Mouse (Mus musculus): Measurements from ENCODE around the gene Aff1.

Aff1 gene

DNA sequence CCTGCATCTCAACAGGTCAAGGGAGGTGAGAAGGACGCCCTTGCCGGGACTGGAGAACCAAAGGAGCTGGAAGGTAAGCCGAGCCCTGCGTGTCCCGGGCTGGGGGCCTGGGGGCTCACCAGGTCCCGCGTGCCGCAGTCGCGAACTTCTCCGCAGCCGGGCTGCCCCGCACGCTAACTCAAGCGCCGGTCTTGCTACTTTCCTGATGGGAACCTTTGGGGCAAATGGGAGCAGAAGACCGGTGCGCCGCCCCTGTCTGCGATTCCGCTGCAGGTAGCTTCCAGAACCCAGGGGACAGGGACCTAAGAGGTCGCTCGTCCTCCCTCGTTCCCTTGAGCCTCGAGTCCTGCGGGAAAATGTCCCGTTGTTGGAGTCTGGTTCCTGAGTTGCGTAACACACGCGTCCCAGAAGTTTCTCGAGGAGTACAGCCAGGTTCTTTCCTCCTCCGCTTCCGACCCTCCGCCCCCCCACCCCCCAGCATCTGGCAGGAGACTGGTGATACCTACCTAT is 412 bp downstream of the Aff1 start:
- no peak for DNase-seq (ENCODE audit: low read depth in 2 of 2, low spot score in 2 of 2)

DNA sequence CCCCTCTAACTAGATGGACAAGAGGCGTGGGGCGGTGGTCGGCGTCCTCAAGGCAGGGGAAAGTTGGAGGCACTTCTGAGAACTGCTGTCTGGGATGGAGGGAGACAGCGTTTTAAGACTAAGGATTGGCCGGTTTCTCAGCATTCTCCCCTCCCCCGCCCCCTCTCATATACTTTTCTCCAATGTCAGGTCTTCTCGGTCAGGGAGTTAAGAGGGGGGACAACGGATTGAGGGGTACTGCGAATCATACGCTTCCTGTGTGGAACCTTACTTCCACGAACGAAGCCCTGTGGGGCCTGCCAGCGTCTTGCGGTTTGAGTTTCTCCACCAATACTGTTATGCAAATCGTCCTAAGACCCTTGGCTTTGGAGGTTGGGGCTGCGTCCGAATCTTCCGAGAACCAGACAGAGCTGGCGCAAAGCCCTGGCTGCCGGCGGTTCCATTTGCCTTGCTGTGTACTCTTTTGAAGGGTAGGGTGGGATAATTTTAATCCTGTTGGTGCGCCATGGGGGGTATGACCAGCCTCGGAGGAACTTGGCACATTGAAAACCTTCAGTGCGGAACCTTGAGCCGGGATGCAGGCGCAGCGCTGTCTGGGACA is 967 bp downstream of the Aff1 start:
- DNase-seq (ENCODE audit: low read depth in 2 of 2, low spot score in 2 of 2), result no peak

DNA sequence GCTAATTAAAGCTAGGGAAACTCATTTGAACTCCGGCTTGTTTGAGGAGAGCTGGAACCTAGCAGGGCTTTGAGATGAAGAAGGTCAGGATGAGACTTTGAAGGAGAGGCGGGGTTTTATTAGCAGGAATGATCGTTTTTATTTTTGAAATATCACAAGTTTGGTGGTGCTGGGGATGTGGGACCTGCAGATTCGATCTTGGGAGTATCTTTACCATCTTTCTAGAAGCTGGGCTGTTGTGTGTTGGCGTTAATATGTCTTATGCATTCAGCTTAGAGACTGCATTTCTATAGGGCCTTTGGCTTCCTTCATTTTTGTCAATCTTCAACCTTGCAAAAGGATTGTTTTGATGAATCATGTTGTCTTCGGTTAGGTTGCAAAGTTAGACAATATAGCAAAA is 1.9 kb downstream of the Aff1 start:
- no peak for DNase-seq (ENCODE audit: low read depth in 2 of 2, low spot score in 2 of 2)

DNA sequence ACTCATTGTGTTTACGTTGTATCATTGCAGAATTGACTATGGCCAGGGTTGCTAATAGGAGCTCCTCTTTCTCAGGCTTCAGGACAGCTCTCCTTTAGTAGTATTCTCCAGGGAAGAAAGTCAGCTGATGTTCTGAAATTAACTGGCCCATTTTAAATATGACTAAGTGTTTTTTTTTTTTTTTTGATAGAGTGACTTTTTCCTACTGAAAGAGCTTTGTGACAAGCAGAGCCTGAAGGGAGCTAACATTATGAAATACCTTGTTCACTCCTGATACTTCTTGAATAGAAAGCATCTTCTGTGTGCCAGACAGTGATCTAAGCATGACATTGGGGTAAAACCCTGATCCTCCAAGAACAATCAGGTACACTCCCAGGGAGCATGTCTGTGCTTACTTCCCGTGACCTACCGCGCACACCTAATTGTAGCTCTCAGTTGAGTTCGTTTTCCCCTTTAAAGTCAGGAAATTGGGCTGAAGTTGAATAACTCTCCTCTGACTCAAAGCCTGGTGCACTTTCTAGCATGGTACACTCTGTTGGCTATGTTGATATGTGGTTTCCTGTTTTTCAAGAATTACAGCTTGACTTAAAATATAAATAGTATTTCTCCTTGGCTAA is 5.8 kb downstream of the Aff1 start:
- DNase-seq (ENCODE audit: low read depth in 2 of 2, low spot score in 2 of 2), result peak in 1 of 2 experiments; percentile 19

DNA sequence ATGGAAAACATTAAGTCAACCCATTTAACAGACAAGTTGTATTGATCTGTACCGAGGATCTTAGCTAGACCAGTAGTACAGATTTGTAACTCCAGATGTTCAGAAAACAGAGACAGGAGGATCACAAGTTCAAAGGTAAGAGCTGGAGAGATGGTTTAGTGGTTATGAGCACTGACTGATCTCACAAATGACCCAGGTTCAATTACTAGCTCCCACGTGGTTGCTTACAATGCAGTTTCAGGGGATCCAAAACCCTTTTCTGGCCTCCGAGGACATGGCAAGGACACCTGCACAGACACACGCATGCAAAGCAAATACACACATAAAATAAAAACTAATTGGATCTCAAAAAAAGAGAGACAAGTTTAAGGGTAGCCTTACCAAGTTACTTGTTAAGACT is 6.4 kb downstream of the Aff1 start:
- no peak for DNase-seq (ENCODE audit: low read depth in 2 of 2, low spot score in 2 of 2)

DNA sequence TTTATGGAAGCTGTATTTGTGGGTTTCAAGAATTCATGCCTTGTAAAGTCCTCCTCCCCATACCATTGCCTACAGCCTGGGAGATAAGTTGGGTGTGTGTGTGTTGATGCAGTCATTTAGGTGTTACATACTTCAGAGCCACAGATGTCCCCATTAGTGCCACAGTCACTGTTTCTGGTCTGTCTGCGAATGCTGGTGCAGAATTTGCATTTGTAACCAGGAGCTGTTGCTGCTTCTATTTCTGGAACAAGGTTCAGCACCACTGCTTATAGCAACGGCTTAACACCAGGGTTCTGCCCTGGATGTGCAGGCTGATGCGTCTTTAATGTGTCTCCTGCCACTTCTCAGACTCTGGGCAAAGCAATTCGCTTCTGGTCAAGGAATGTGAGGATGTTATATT is 7.4 kb downstream of the Aff1 start:
- DNase-seq (ENCODE audit: low read depth in 2 of 2, low spot score in 2 of 2), result no peak

DNA sequence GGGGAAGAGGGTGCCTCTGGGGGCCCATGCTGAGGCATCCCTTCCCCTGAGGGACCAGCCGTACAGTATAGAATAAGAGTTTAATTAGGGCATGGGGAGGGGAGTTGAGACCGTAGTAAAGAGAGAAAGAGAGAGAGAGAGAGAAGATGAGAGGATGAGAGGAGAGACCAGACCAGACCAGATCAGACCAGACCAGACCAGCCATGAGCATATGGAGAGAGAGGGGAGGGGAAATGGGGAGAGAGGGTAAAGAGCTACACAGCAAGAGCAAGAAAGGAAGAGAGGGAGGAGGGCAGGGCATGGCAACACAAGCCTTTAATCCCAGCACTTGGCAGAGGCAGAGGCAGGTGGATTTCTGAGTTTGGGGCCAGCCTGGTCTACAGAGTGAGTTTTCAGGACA is 8.5 kb downstream of the Aff1 start:
- no peak for DNase-seq (ENCODE audit: low read depth in 2 of 2, low spot score in 2 of 2)

DNA sequence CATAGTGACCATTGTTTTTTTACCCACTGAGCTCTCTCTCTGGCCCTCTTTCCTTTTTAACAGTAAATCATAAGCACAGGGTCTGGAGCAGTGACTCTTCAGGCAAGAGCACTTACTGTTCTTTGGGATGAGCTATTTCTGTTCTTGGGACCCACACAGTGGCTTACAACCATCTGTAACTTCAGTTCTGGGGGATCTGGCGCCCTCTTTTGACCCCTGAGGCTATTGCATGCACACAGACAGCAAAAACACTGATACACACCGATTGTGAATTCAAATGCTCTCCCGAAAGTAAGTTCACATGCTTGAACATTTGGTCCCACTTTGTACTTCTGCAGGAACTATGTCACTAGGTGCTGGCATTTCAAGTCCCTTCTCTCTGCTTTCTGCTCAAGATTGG is 9.3 kb downstream of the Aff1 start:
- no peak for DNase-seq (ENCODE audit: low read depth in 2 of 2, low spot score in 2 of 2)

DNA sequence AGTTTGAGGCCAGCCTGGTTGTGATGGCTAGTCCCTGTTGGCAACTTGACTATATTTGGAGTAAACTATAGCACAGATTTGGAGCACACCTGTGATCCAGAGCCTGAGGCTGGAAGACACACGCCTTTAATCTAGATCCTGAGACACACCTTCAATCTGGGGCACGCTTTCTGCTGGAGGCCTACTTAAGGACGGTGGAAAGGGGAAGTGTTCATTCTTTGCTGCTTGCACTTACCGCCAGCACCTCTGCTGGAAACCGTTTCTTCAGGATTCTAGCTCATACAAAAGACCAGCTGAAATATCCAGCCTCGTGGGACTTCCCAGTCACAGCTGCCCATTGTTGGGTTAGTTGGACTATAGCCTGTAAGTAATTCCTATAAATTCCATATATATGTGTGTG is 10.4 kb downstream of the Aff1 start:
- DNase-seq (ENCODE audit: low read depth in 2 of 2, low spot score in 2 of 2), result no peak

DNA sequence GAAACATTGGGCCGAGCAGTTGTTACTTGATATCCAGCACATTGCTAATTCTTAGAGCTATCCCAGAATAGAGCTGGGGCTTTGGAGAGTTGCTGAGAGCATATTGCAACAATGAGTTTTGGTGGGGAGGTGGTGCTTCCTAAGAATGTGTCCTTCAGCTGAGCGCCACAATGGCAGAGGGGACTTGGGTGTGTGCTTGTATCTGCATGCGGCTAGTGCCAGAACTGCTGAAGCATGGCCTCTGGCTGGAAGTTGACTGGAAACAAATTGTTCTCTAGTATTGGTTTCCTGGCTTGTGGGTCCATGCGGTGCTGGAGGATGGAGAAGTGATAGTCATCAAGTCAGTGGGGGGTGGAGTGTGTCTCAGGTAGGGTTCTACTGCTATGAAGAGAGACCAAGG is 13.2 kb downstream of the Aff1 start:
- no peak for DNase-seq (ENCODE audit: low read depth in 2 of 2, low spot score in 2 of 2)

DNA sequence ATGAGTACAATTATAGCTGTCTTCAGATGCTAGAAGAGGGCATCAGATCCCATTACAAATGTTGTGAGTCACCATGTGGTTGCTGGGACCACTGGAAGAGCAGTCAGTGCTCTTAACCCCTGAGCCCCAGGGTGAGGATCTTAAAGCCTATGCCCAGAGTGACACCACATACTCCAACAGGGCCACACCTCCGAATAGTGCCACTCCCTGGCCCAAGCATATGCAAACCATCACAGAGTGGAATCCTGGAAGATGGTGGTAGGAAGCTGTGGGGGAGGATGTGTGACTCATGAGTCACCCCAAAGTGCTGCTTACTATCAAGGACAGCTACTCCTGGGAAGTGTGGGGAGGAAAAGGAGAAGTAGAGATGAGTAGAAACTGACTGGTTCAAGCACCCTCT is 13.7 kb downstream of the Aff1 start:
- no peak for DNase-seq (ENCODE audit: low read depth in 2 of 2, low spot score in 2 of 2)

DNA sequence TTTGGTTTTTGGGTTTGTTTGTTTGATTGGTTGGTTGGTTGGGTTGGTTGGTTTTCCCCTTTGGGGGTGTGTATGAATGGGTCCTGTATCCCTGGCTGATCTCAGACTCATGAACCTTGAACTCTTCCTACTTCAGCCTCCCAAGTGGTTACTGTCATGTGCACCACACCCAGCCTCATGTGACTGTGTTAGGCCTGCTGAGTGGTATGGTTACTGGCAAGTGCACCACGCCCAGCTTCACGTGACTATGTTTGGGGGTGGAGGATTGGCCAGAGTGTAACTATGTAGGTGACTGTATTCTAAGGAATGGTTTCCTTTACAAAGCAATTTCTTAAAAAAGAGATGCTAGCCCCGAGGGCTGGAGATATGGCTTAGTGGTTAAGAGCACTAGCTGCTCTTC is 16.9 kb downstream of the Aff1 start:
- no peak for DNase-seq (ENCODE audit: low read depth in 2 of 2, low spot score in 2 of 2)

DNA sequence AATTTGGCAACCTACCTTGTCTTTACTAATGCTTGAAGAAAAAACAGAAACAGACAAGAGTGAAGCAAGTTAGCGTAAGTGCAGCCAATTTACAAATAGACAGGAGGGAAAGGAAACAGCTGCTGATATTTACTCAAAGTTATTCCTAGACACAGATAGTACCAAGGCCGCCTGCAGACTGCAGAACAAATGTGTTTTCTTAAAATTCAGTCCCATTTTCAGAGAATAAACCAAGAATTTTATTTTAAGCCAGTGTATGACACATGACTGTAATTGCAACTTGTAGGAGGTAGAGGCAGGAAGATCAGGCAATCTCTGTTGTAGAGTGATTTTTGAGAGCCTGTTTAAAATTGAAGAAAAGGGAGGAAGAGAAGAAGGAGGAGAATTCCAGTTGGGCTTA is 19.7 kb downstream of the Aff1 start:
- DNase-seq (ENCODE audit: low read depth in 2 of 2, low spot score in 2 of 2), result no peak

DNA sequence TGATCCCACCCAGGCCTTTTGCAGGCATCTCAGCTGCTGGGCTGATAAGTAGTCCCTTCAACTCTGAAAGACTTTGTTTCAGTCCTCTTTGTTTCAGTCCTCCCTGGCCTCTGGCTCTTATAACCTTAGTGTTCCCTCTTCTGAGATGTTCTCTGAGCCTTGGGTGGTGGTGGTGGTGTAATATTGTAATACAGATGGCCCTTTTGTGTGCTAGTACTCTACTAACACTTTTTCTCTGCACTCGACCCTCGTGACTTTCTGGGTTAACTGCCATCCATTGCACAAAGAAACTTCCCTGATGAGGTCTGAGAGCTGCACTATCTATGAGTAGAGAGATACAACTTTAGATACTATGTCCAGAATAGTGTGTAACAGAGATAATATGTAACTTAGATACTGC is 21.2 kb downstream of the Aff1 start:
- DNase-seq (ENCODE audit: low read depth in 2 of 2, low spot score in 2 of 2), result no peak

DNA sequence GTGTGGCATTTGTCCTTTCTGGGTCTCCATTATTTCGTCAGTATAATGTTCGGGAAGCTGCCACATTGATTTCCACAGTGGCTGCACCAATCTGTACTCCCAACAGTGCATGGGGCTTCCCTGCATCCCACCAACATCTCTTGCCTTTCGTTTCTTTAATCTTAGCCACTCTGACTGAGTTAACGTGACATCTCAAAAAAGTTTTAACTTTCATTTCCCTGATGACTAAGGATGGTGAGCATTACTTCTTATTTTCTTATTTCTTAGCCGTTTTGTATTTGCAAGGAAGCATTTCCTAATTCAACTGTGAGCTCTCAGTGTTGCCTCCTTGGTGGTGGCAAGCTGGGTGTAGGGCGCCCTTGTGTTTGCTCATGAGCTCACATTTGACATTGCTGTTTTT is 22.8 kb downstream of the Aff1 start:
- DNase-seq (ENCODE audit: low read depth in 2 of 2, low spot score in 2 of 2), result no peak

DNA sequence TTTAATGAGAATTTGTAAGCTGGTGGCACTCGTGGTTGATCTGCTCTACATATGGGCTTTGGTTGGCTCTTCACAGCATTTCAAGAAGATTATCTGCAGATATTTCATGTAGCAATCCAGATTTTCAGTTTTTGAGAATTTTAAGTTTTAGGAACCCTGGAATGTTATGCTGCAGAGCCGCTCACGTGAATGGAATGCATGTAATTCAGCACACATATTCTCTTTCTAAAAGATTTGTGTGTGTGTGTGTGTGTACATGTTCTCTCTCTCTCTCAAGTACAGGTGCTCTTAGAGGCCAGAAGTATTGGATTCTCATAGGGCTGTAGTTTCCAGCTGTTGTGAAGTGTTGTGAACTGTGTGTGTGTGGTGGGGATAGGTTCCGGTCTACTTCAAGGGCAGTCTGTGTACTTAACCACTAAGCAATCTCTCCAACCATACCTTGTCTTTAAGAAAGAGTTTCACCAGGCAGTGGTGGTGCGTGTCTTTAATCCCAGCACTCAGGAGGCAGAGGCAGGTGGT is 24.7 kb downstream of the Aff1 start:
- DNase-seq (ENCODE audit: low read depth in 2 of 2, low spot score in 2 of 2), result no peak

DNA sequence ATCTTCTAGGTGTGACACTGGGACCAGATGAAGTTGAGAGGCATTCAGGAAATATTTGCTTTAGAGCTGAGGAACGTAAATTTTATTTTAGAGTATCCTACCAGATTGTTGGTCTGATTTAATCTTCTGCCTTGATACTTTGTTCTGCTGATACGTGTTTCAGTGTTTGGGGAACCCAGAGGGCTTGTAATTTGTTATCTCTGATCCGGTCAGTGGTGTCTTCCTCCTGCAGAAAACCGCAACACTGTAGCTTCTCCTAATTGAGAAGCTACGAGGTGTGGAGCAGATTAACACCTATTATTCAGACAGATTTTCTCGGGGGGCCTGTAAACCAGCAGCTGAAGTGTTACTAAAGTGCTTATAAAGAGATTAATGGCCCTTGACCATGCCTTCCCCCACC is 27.0 kb downstream of the Aff1 start:
- DNase-seq (ENCODE audit: low read depth in 2 of 2, low spot score in 2 of 2), result no peak

DNA sequence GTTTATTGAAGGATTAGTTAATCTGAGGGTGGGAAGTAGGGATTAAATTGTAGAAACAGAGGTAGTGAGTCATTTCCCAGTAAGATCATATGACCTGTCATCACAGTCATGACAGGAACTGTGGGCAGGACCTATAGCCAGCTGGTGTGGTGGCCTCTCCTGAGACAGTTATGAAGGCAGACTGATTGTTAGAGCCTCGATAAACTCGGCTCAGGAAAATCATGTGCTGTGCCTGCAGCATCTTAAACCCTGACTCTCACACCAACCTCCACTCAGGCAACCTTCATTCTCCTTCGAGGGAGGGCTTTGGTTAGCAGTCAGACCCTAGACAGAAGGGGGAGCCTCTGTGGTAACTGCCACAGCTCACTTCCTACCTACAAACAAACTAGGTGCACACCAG is 27.7 kb downstream of the Aff1 start:
- DNase-seq (ENCODE audit: low read depth in 2 of 2, low spot score in 2 of 2), result peak; percentile 7 to 19

DNA sequence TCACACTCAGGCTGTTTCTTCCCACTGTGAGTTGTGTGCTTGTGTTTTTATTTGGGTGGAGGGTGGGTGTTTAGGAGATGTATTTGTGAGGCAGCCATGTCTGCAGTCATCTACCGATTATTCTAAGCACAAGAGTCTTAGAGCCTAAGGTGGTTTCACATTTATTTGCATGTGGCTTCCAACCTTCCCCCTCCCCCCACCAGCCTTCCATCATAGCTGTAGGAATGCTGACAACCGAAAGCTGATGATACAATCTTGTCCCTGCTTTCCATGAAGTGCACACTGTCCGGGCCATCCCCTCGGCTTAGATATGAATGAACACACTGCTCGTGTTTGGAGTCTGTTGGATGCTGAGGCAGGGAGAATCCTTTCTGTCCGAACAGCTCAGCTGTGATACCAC is 28.8 kb downstream of the Aff1 start:
- no peak for DNase-seq (ENCODE audit: low read depth in 2 of 2, low spot score in 2 of 2)

DNA sequence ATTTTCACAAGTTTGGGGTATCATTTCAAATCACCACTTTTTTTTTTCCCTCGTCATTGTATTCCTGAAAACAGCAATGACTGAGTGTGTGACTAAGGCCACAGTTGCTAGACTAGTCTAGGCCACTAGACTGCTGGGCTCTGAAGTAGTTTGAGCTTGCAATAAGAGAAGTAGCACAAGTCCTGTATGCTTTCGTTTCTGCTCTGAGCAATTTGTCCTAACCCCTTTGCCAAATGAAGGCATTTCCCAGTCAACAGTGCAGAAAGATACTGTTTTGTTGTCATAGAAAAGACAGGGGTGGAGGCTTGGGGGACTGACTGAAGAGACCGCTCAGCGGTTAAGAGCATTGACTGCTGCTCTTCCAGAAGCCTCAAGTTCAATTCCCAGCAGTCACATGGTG is 29.3 kb downstream of the Aff1 start:
- DNase-seq (ENCODE audit: low read depth in 2 of 2, low spot score in 2 of 2), result no peak

DNA sequence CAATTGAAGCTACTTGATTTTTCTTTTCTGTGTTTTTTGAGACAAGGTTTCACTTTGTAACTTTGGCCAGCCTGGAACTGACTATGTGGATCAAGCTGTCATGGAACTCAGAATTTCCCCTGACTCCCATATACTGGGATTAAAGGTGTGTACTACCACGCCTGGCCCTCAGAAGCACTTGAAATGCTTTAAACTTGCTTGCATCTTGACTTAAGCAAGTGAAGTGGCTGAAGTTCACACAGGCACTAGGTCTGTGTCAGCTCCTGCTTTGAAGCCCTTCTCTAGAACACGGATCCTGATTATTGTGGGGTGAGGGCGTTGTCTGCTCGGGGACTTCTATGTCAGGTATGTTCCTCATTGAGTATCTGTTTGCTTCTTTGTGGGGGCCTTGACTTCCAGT is 30.5 kb downstream of the Aff1 start:
- no peak for DNase-seq (ENCODE audit: low read depth in 2 of 2, low spot score in 2 of 2)

DNA sequence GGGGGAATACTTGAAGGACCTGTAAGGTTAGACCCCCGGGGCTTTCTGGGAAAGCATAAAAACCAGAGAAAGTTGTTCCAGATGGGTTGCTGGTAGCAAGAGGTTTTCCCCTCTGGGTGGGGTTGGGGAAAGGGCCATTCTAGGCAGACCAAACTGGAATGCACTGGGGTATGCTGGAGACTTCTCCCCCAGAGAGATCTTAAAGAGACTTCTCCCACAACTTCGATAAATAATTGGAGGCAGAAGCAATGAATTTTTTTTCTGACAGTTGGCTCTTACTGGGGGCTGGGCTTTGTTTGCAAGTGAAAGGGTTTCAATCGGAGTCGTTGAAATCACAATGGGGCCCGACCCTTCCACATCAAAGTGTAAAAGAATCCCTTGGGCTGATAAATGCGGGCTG is 32.2 kb downstream of the Aff1 start:
- DNase-seq (ENCODE audit: low read depth in 2 of 2, low spot score in 2 of 2), result no peak

DNA sequence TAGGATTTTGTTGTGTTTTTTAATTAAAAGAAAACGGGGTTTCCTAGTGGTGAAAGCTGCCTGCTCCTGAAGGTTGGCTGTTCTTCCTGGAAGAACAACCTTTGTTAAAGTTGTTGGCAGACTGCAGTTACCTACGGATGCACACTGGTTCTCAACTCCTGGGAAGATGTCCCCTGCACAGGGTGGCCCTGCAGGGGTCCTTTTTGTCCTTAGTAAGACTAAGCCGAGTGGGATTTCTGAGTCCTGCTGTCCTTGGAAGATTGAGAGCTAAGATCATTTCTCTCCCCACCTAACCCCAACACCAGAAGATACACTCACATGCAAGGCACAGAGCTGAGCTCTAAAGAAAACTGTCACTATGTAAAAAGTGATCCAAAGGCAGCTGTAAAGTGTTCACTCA is 32.6 kb downstream of the Aff1 start:
- no peak for DNase-seq (ENCODE audit: low read depth in 2 of 2, low spot score in 2 of 2)
